Mouse (Mus musculus) heart, embryonic 14.5 days (tissue): Measurements from ENCODE around the gene Vsir. TPM values are rescaled to one million over a fixed set of nuclear protein-coding genes. Genes with fewer than 3 reads are reported as not detected.

Source experiments
- ATAC-seq: fragments of 200-750 bp; cut with Nextera tagmentation; 2 replicates; pipeline ENCODE4 v1.8.0; 2017; ENCODE audit warnings: low read depth, moderate TSS enrichment; ENCODE audit not compliant: insufficient number of reproducible peaks, insufficient read depth, low FRiP score
- H3K27ac ChIP-seq, 2 experiments: fragments of 200-500 bp in 1 of 2; fragments of 300-500 bp in 1 of 2; sonication (generic) in 1 of 2; replicated peaks in 1 of 2; 2 replicates each; pipeline ENCODE4 v1.5.1; 2012 to 2014; ENCODE audit warnings: low read depth in 2 of 2, low read length in 2 of 2, control low read depth in 1 of 2, mild to moderate bottlenecking in 1 of 2, mixed read lengths in 1 of 2; ENCODE audit not compliant: control insufficient read depth in 1 of 2, insufficient read depth in 1 of 2
- H3K27me3 ChIP-seq: fragments of 300-500 bp; sonication (generic); 2 replicates; pipeline ENCODE4 v1.6.1; 2014; ENCODE audit warnings: mild to moderate bottlenecking, low read length, control low read depth; ENCODE audit not compliant: control insufficient read depth, insufficient read depth
- H3K36me3 ChIP-seq: fragments of 300-500 bp; sonication (generic); 2 replicates; pipeline ENCODE4 v1.6.1; 2014; ENCODE audit warnings: mild to moderate bottlenecking, control low read depth, low read length, mixed read lengths; ENCODE audit not compliant: control insufficient read depth, insufficient read depth
- H3K4me1 ChIP-seq, 2 experiments: fragments of 200-500 bp in 1 of 2; fragments of 300-500 bp in 1 of 2; sonication (generic) in 1 of 2; 2 replicates each; pipeline ENCODE4 v1.6.1; 2012 to 2014; ENCODE audit warnings: low read length in 2 of 2, control low read depth in 1 of 2, mixed read lengths in 1 of 2; ENCODE audit not compliant: control insufficient read depth in 2 of 2, insufficient read depth in 2 of 2
- H3K4me2 ChIP-seq: fragments of 300-500 bp; sonication (generic); 2 replicates; pipeline ENCODE4 v1.6.1; 2014; ENCODE audit warnings: mild to moderate bottlenecking, low read length
- H3K4me3 ChIP-seq, 2 experiments: fragments of 200-500 bp in 1 of 2; fragments of 300-500 bp in 1 of 2; sonication (generic) in 1 of 2; 2 replicates each; pipeline ENCODE4 v1.5.1; 2012 to 2014; ENCODE audit warnings: low read length in 2 of 2, mild to moderate bottlenecking in 2 of 2, control low read depth in 1 of 2, low read depth in 1 of 2, moderate library complexity in 1 of 2; ENCODE audit not compliant: control insufficient read depth in 1 of 2, insufficient read depth in 1 of 2
- H3K9ac ChIP-seq: fragments of 300-500 bp; sonication (generic); 2 replicates; pipeline ENCODE4 v1.6.1; 2014; ENCODE audit warnings: mild to moderate bottlenecking, low read length
- H3K9me3 ChIP-seq: fragments of 300-500 bp; sonication (generic); 2 replicates; pipeline ENCODE4 v1.6.1; 2016; ENCODE audit warnings: low read length, control low read depth; ENCODE audit not compliant: control insufficient read depth
- WGBS: fragments of 180-500 bp; shearing (Covaris S2); extraction: QIAGEN DNeasy Blood & Tissue Kit; methylation state at CpG from one replicate; pipeline ENCODE4 v1.1.7; 2014; 5-methylcytosine and 5-hydroxymethylcytosine counted together
- polyA plus RNA-seq: library from polyadenylated mRNA; unstranded; fragments of >200 nt; fragmentation: Nextera tagmentation; extraction: Ambion mirVana; gene quantifications from 2 replicates; pipeline ENCODE4 v1.2.1, GENCODE M21; 2014

The Vsir gene
- polyA plus RNA-seq, 1 experiment from 2014 or later, result 2.3 TPM

DNA sequence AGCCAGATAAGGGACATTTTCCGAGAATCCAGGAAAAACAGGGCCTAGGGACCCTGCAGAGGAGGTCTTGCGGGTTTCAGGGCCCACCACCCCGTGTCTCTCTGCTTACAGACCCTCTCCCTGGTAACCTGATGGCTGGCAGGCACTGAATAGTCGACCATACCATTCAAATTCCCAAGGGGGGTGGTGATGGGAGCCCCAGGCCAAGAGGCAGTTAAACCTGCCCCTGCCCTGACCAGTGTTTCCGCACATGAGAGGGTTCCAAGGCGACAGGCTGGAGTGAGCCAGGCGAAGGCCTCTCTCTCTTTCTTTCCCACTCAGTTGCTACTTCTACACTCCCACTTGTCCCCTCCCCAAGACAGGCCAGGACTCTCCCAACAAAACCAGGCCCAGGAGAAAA is 52.8 kb downstream of the Vsir start, which contains the start of gene Gm17455:
Gene Gm17455 (plus strand): TSS at position 278 of the 400 bp plus-strand sequence.
- 46% methylated on average over 7 of the region's 7 CpGs for WGBS
- Histone ChIP-seq H3K4me2 (no peak within 1 kb of the TSS), H3K4me1 (peaks cover 4 to 6% of the 10 kb centered on the region in 2 experiments), H3K36me3 (no peaks in the 10 kb centered on the region), H3K27ac (no peak within 1 kb of the TSS), H3K9me3 (no peaks in the 10 kb centered on the region), H3K9ac (no peak within 1 kb of the TSS), H3K27me3 (no peaks in the 10 kb centered on the region; the same call in 1 of the 2 replicates), H3K4me3 (no peak within 1 kb of the TSS)
- no peak for ATAC-seq

DNA sequence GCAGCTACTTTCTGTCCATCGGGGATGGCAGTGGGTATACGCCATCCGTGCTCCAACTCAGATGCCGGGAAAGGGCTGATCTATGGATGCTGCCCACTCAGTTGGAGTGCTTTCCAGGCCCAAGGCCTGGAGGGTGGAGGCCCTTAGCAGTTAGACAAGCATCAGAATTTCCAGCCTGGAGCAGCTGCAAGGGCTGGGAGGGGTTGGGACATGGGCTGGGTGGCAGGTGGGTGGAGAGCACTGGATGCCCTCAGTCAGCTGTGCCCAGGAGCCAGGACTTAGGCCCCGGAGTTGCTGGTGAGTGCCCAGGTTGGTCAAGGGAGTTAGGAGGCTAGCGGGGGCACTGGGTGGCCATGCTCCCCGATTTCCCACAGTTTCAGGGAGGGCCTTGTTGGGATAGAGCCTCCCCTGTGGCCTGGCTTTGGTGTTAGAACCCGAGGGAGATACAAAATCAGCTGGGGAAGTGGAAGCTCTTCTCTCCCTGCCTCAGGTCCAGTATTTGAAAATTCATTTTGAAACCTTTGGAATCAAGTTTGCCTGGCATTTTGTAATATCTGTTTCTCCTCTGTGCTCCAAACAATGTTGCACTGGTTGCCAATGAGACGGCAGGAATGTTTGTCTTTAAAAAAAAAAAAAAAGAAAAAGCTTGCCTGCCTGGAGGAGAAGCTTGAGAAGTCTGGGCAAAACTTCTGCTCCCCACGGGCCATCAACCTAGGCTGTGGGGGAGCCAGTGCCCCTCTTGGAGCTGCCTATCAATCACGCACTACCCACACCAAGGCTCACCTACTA is 54.0 kb downstream of the Vsir start:
- H3K9me3 ChIP-seq, result no peaks in the 10 kb centered on the region
- no peak overlapping the region for H3K4me2 ChIP-seq
- no peak overlapping the region for H3K27ac ChIP-seq
- H3K36me3 ChIP-seq, result no peaks in the 10 kb centered on the region
- no peak overlapping the region for H3K9ac ChIP-seq
- H3K4me3 ChIP-seq, result no peak overlapping the region
- H3K27me3 ChIP-seq, result no peaks in the 10 kb centered on the region; the same call in 1 of the 2 replicates
- 75% methylated on average over 11 of the region's 11 CpGs for WGBS
- ATAC-seq, result no peak
- H3K4me1 ChIP-seq, result no peaks in the 10 kb centered on the region; a peak in 1 of 4 replicates

DNA sequence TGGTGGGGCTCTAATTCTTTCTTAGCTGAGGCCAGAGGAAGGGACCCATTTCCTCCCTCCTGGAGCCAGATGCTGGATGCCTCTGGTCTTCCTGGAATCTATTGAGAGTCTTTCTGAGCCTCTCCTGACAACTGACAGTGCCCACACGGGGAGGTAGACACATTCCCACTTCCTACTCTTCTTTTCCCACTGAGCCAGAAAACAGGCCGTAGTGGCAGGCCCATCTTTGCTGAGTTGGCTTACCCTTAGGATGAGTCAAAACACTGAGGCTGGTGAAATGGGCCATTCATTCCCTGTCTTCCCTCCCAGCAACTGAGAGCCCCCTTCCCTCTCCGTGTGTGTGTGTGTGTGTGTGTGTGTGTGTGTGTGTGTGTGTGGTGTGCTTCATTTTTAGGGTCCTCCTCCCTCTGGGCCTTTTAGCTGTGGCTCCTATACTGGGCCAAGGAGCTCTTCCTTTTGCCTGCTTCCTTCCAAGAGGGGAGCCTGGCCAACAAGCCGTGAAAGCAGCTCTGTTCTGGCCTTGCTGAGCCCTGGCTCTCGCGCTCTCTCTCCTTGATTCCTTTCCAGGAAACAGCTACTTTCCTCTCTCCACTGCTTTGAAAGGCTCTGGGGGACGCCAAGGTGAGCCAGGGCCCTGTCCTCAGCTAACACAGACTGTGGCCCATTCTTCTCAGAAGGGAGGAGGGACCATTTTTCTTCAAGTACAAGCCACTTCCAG is 59.0 kb downstream of the Vsir start:
- no peak overlapping the region for H3K9ac ChIP-seq
- no peak for ATAC-seq
- H3K27ac ChIP-seq, result no peak overlapping the region
- no peaks in the 10 kb centered on the region for H3K4me1 ChIP-seq
- no peak overlapping the region for H3K4me2 ChIP-seq
- no peaks in the 10 kb centered on the region for H3K36me3 ChIP-seq
- H3K27me3 ChIP-seq, result peaks cover 4% of the 10 kb centered on the region
- 37% methylated on average over 7 of the region's 7 CpGs for WGBS
- no peaks in the 10 kb centered on the region for H3K9me3 ChIP-seq
- H3K4me3 ChIP-seq, result no peak overlapping the region

DNA sequence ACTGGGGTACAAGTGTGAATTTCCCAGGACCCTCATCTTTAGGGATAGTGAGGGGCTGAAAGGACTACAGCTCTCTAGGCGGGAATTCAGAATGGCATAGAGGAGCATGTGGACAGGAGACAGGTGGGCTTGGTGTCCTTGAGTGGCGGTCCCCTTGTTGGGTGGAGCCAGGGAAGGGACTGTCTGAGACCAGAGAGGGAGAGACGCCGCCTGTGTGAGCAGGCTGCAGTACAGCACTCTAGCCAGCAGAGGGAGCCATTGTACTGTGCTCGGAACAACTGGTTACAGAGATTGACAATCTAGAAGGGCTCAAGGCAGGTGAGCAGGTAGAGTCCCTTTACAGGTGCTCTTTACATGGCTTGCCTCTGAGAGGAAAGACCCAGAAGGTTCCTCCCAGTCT is 61.2 kb downstream of the Vsir start:
- peaks cover 16% of the 10 kb centered on the region; the same call in 1 of the 2 replicates for H3K27me3 ChIP-seq
- H3K9me3 ChIP-seq, result no peaks in the 10 kb centered on the region
- ATAC-seq, result no peak
- H3K36me3 ChIP-seq, result no peaks in the 10 kb centered on the region
- no peaks in the 10 kb centered on the region for H3K4me1 ChIP-seq
- no peak overlapping the region for H3K4me2 ChIP-seq
- 2% methylated on average over 5 of the region's 5 CpGs for WGBS
- H3K9ac ChIP-seq, result no peak overlapping the region
- no peak overlapping the region for H3K4me3 ChIP-seq
- no peak overlapping the region for H3K27ac ChIP-seq

DNA sequence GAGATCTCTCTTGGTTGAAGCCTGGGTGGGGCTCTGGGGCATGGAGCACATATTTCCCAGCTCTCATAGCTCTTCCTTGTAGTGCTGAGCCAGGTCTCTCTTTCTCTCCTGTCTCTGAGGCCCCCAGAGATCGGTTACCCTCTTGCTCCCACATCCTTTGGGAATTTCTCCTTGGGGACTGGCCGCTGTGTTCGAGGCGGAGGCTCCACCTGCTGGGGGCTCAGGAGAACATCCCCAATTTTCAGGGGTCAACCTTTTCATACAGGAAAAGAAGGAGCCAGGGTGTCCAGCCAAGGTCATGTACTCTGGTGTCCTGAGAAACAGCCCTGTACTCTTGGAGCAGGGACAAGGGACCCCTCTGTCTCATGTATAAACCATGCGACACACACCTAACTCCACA is 65.1 kb downstream of the Vsir start:
- ATAC-seq, result no peak

DNA sequence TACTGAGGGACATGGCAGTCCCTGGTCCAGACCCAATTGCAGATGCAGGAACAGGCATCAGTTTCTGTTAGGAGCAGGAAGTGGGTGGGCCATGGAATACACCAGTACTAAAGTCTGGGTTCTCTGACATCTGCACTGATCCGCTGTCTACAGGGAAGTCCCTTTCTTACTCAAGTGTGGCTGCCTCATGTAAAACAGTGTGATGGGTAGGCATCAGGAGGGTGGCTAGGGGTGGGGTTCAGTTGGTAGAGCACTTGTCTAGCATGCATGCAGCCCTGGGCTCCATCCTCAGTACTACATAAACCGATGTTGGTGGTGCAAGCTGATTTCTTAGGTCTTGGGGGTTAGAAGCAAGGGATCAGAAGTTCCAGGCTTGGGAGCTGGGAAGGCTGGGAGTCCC is 67.1 kb downstream of the Vsir start:
- Histone ChIP-seq H3K27me3 (peaks cover 24% of the 10 kb centered on the region), H3K27ac (no peak overlapping the region), H3K4me3 (no peak overlapping the region), H3K36me3 (no peaks in the 10 kb centered on the region), H3K4me2 (no peak overlapping the region), H3K4me1 (no peaks in the 10 kb centered on the region), H3K9me3 (no peaks in the 10 kb centered on the region), H3K9ac (no peak overlapping the region)
- 67% methylated on average over 2 of the region's 2 CpGs for WGBS
- no peak for ATAC-seq

More for the DNA sequence above, 65.1 kb downstream of the Vsir start:
- H3K27ac ChIP-seq, result no peak overlapping the region
- H3K9me3 ChIP-seq, result no peaks in the 10 kb centered on the region
- no peaks in the 10 kb centered on the region for H3K36me3 ChIP-seq
- no peaks in the 10 kb centered on the region for H3K4me1 ChIP-seq
- H3K4me3 ChIP-seq, result no peak overlapping the region
- H3K4me2 ChIP-seq, result no peak overlapping the region
- H3K27me3 ChIP-seq, result peaks cover 25% of the 10 kb centered on the region
- 17% methylated on average over 5 of the region's 5 CpGs for WGBS
- no peak overlapping the region for H3K9ac ChIP-seq

DNA sequence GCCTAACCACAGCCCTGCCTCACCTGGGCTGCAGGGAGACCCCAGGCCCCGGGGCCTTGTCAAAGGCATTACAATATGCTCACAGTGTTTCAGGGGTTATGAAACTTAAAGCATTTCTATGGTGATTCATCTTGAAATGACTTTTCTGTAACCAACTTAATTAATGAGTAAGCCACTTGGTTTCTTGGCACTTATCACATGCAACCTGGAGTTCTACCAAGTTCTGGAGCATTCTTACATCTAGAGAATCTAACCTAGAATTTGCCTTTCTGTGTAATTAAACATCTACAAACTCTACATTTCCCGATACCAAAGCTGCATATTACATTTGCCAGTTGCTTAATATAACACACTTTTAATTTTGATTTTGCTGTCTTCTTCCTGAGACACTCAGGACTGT is 70.4 kb downstream of the Vsir start:
- H3K4me1 ChIP-seq, result no peaks in the 10 kb centered on the region
- H3K36me3 ChIP-seq, result no peaks in the 10 kb centered on the region
- H3K9me3 ChIP-seq, result no peaks in the 10 kb centered on the region
- H3K27me3 ChIP-seq, result peaks cover 10% of the 10 kb centered on the region; the same call in 1 of the 2 replicates
- H3K4me3 ChIP-seq, result no peak overlapping the region
- H3K27ac ChIP-seq, result no peak overlapping the region
- WGBS, result 75% methylated on average over 2 of the region's 2 CpGs
- ATAC-seq, result no peak
- no peak overlapping the region for H3K9ac ChIP-seq
- H3K4me2 ChIP-seq, result no peak overlapping the region
